Mouse (Mus musculus): Measurements from ENCODE around the gene A230072I06Rik. TPM values are rescaled to one million over a fixed set of nuclear protein-coding genes. Genes with fewer than 3 reads are reported as not detected.

A230072I06Rik gene
- polyA plus RNA-seq, 1 experiment from 2014 or later = not detected

DNA sequence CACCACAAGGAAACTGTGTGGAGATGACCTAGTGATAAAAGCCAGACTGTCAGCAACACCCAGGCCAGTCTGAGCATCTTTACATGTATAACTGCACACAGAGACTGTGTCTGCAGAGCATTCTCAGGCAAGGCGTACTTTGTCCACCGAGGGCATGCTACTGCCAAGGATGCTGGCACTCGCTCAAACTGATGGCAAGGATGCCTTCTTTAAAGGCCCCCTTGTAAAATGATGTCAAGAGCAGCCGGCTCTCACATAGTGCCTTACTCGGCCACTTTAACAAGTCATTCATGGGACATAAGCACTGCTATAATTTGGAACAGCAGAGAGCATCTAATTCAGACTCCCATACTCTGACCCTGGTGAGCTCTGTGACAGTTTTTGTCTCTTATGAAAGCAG lies 36.6 kb downstream of the A230072I06Rik start:
- H3K4me1 ChIP-seq (ENCODE audit: insufficient read depth, low read depth, low read length) = no peaks in the 10 kb centered on the region
- no peak overlapping the region for H3K4me2 ChIP-seq (replicated peaks; ENCODE audit: low read depth, low read length)
- ATAC-seq = no peak
- no peak overlapping the region for H3K4me3 ChIP-seq (ENCODE audit: low read depth, low read length)
- no peak overlapping the region for H3K27ac ChIP-seq (ENCODE audit: low read length)
- no peak for DNase-seq (ENCODE audit: low spot score)
- 58% methylated on average over 5 of the region's 5 CpGs for WGBS
- TF ChIP-seq CTCF (IDR thresholded peaks at IDR 0.05) (no peak), EP300 (IDR thresholded peaks at IDR 0.05) (no peak)
- H3K36me3 ChIP-seq (ENCODE audit: insufficient read depth, low read length) = no peaks in the 10 kb centered on the region
- 0 out of 2 replicates have a peak, but pooled peaks cover 2% of the 10 kb centered on the region for H3K27me3 ChIP-seq (replicated peaks; ENCODE audit: insufficient read depth, low read length)
- H3K9ac ChIP-seq (replicated peaks; ENCODE audit: low read depth) = no peak overlapping the region
- H3K9me3 ChIP-seq (ENCODE audit: low read length) = no peaks in the 10 kb centered on the region

GRCm38 (mm10) chr8:12319755-12320455 lies 41.3 kb downstream of the A230072I06Rik start:
- no peak for ATAC-seq
- H3K27ac ChIP-seq (ENCODE audit: low read length) = no peak overlapping the region
- DNase-seq (ENCODE audit: low spot score) = no peak
- H3K36me3 ChIP-seq (ENCODE audit: insufficient read depth, low read length) = no peaks in the 10 kb centered on the region
- peaks cover 7% of the 10 kb centered on the region; the same call in 1 of the 2 replicates for H3K27me3 ChIP-seq (replicated peaks; ENCODE audit: insufficient read depth, low read length)
- H3K9ac ChIP-seq (replicated peaks; ENCODE audit: low read depth) = no peak overlapping the region
- H3K4me1 ChIP-seq (ENCODE audit: insufficient read depth, low read depth, low read length) = no peaks in the 10 kb centered on the region
- WGBS = 41% methylated on average over 11 of the region's 11 CpGs
- TF ChIP-seq EP300 (IDR thresholded peaks at IDR 0.05) = no peak
- no peak for TF ChIP-seq CTCF (IDR thresholded peaks at IDR 0.05)
- H3K9me3 ChIP-seq (ENCODE audit: low read length) = no peaks in the 10 kb centered on the region
- H3K4me3 ChIP-seq (ENCODE audit: low read depth, low read length) = no peak overlapping the region
- no peak overlapping the region for H3K4me2 ChIP-seq (replicated peaks; ENCODE audit: low read depth, low read length)

DNA sequence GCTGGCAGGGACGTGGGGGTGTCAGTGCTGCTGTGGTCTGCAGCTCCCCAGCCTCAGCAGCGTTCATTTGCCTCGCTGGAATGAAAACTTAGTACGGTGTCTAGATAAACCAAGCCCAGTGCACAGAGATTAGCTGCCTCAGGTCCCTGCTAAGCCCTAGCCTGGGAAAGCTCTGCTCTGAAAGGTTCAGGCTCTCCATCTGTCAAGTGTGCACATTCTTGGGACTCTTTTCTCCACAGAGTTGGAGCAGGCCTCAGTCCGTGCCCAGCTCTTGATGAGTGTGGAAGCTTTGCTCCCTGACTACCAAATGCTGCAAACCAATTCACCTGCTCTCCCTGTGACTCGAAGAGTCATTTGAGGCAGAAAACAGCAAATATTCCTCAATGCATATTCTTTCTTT lies 43.5 kb downstream of the A230072I06Rik start:
- H3K27ac ChIP-seq (ENCODE audit: low read length) = no peak overlapping the region
- 62% methylated on average over 6 of the region's 6 CpGs for WGBS
- ATAC-seq (no peak), DNase-seq (ENCODE audit: low spot score) (no peak)
- no peaks in the 10 kb centered on the region for H3K4me1 ChIP-seq (ENCODE audit: insufficient read depth, low read depth, low read length)
- H3K36me3 ChIP-seq (ENCODE audit: insufficient read depth, low read length) = no peaks in the 10 kb centered on the region
- H3K27me3 ChIP-seq (replicated peaks; ENCODE audit: insufficient read depth, low read length) = peaks cover 7% of the 10 kb centered on the region; the same call in 1 of the 2 replicates
- no peaks in the 10 kb centered on the region for H3K9me3 ChIP-seq (ENCODE audit: low read length)
- no peak overlapping the region for H3K4me2 ChIP-seq (replicated peaks; ENCODE audit: low read depth, low read length)
- no peak overlapping the region for H3K9ac ChIP-seq (replicated peaks; ENCODE audit: low read depth)
- no peak for TF ChIP-seq EP300 (IDR thresholded peaks at IDR 0.05)
- TF ChIP-seq CTCF (IDR thresholded peaks at IDR 0.05) = no peak
- no peak overlapping the region for H3K4me3 ChIP-seq (ENCODE audit: low read depth, low read length)

GRCm38 (mm10) chr8:12323238-12323637 lies 44.6 kb downstream of the A230072I06Rik start:
- ATAC-seq = no peak
- Histone ChIP-seq H3K27me3 (replicated peaks; ENCODE audit: insufficient read depth, low read length) (peaks cover 7% of the 10 kb centered on the region; the same call in 1 of the 2 replicates), H3K4me3 (ENCODE audit: low read depth, low read length) (no peak overlapping the region), H3K4me1 (ENCODE audit: insufficient read depth, low read depth, low read length) (no peaks in the 10 kb centered on the region), H3K36me3 (ENCODE audit: insufficient read depth, low read length) (no peaks in the 10 kb centered on the region), H3K27ac (ENCODE audit: low read length) (no peak overlapping the region), H3K9ac (replicated peaks; ENCODE audit: low read depth) (no peak overlapping the region), H3K9me3 (ENCODE audit: low read length) (no peaks in the 10 kb centered on the region), H3K4me2 (replicated peaks; ENCODE audit: low read depth, low read length) (no peak overlapping the region)
- TF ChIP-seq CTCF (IDR thresholded peaks at IDR 0.05) = no peak
- TF ChIP-seq EP300 (IDR thresholded peaks at IDR 0.05) = no peak
- WGBS = 70% methylated on average over 3 of the region's 3 CpGs
- DNase-seq (ENCODE audit: low spot score) = no peak

- TF ChIP-seq CTCF (IDR thresholded peaks at IDR 0.05) (no peak), EP300 (IDR thresholded peaks at IDR 0.05) (no peak)
- H3K27ac ChIP-seq (ENCODE audit: low read length) = no peak overlapping the region
- WGBS = 70% methylated on average over 10 of the region's 10 CpGs
- no peak overlapping the region for H3K4me3 ChIP-seq (ENCODE audit: low read depth, low read length)
- H3K36me3 ChIP-seq (ENCODE audit: insufficient read depth, low read length) = no peaks in the 10 kb centered on the region
- no peak for ATAC-seq
- peaks cover 7% of the 10 kb centered on the region; the same call in 1 of the 2 replicates for H3K27me3 ChIP-seq (replicated peaks; ENCODE audit: insufficient read depth, low read length)
- DNase-seq (ENCODE audit: low spot score) = no peak
- no peaks in the 10 kb centered on the region for H3K4me1 ChIP-seq (ENCODE audit: insufficient read depth, low read depth, low read length)
- H3K9ac ChIP-seq (replicated peaks; ENCODE audit: low read depth) = no peak overlapping the region
- H3K4me2 ChIP-seq (replicated peaks; ENCODE audit: low read depth, low read length) = no peak overlapping the region
- no peaks in the 10 kb centered on the region for H3K9me3 ChIP-seq (ENCODE audit: low read length)
These were observed 45.9 kb downstream of the A230072I06Rik start for GRCm38 (mm10) chr8:12324561-12324960.

DNA sequence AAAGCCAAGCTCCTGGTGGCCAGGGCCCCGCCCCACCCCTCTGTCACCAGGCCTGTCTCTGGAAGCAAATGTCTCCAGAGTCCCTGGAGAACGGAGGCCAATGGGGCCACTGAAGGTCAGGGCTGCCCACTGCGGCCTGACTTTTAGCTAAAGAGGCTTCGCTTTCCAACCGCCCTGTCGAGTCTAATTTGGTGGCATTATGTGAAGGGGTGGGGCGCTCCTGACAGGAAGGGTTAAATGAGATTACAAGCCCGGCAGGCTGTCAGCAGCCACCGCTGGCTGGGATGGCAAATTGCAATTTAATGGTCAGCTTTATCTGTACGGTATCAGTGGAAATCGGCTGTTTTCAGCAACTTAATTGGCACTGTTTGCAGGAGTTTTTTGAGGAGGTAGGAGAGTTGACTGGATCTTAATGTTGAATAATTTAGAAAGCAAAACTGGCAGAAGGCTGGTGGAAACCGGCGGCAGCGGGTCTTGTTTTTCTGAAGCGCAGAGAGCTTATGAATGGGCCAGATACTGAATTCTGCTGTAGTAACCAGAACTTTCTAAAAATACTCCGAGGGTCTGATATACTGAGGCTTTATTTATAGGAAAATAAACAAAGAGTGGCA lies 46.5 kb downstream of the A230072I06Rik start:
- H3K9ac ChIP-seq (replicated peaks; ENCODE audit: low read depth) = no peak overlapping the region
- TF ChIP-seq CTCF (IDR thresholded peaks at IDR 0.05) = no peak
- TF ChIP-seq EP300 (IDR thresholded peaks at IDR 0.05) = no peak
- ATAC-seq (no peak), DNase-seq (ENCODE audit: low spot score) (no peak)
- no peaks in the 10 kb centered on the region for H3K9me3 ChIP-seq (ENCODE audit: low read length)
- H3K4me2 ChIP-seq (replicated peaks; ENCODE audit: low read depth, low read length) = no peak overlapping the region
- H3K27me3 ChIP-seq (replicated peaks; ENCODE audit: insufficient read depth, low read length) = peaks cover 7% of the 10 kb centered on the region; the same call in 1 of the 2 replicates
- 32% methylated on average over 16 of the region's 16 CpGs for WGBS
- no peaks in the 10 kb centered on the region for H3K36me3 ChIP-seq (ENCODE audit: insufficient read depth, low read length)
- no peaks in the 10 kb centered on the region for H3K4me1 ChIP-seq (ENCODE audit: insufficient read depth, low read depth, low read length)
- H3K4me3 ChIP-seq (ENCODE audit: low read depth, low read length) = no peak overlapping the region
- H3K27ac ChIP-seq (ENCODE audit: low read length) = no peak overlapping the region

Data from lung, postnatal 0 days (tissue).